Mouse (Mus musculus) adrenal gland, adult (tissue): Measurements from ENCODE around the gene Tsga8.

Source experiments
- DNase-seq, 2 experiments: peaks; one replicate each; pipeline ENCODE4 v3.0.0; 2022 to 2023; ENCODE audit warnings: low spot score in 1 of 2; ENCODE audit not compliant: inconsistent age in 2 of 2

The Tsga8 gene

GRCm38 (mm10) chrX:83487598-83487997 is at the start of gene Tsga8:
Tsga8 (minus strand) TSS chrX:83487924.
- no peak for DNase-seq
